Mouse (Mus musculus) embryo, embryonic 11.5 days (tissue): Measurements from ENCODE around the gene Plbd1.

Experiments
- DNase-seq: peaks from one replicate; pipeline ENCODE4 v3.0.0-alpha.2; 2012; ENCODE audit warnings: low read depth, low spot score

Gene Plbd1

GRCm38 (mm10) chr6:136653331-136653730, 8.4 kb downstream of the Plbd1 start:
- no peak for DNase-seq

DNA sequence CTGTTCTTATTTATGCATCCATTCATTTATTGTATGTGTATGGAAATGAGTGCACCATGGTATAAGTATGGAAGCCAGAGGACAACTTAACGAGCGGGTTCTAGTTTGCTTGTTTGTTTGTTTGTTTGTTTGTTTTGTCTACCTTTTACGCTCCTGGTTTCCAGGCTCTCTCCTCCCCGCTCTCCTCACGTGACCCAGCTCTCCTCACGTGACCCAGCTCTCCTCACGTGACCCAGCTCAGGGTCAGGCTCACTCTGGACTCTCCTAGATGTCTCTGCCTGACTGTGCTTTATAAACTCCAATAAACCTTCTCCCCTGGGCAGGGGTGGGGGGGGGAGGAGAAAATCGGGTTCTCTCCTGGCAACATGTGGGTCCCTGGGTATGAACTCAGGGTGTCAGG, 11.1 kb downstream of the Plbd1 start:
- DNase-seq: no peak

DNA sequence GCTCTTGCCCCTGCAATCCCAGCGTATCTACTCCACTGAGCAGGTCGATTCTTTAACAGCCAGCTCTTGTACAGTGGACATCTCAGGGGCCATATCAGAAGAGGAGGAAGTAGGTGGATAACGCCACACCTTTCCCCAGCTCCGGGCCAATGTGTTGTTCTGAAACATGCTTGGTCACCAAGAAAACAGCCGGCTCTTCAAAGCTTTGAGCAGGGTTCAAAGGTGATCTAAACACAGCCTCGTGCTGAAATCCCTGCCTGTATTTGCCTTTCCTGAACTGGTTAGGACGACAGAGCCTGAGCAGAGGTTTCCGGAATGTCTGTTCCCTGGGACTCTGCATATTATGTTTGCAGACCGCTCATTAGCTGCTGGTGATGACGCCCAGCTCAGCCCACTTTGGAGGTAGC, 14.3 kb downstream of the Plbd1 start:
- no peak for DNase-seq

DNA sequence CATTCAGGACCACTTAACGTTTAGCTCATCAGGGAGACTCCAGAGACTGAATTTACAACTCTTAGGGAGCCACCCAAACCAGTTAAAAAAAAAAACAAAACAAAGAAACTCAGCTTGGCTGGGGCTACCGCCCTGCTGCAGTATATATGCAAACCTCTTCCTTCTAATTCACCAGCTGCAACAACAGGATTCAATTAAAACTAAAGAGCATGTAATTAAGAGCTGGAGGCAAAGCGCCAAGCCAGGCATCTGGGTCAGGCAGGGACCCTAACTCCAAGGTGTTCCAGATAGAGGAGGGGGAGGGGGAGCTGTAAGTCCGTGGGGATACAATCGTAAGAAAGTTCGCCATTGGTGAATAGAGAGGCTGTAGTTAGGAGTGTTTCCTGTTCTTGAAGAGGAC, 15.5 kb downstream of the Plbd1 start:
- no peak for DNase-seq

GRCm38 (mm10) chr6:136645754-136646153, 16.0 kb downstream of the Plbd1 start:
- no peak for DNase-seq

DNA sequence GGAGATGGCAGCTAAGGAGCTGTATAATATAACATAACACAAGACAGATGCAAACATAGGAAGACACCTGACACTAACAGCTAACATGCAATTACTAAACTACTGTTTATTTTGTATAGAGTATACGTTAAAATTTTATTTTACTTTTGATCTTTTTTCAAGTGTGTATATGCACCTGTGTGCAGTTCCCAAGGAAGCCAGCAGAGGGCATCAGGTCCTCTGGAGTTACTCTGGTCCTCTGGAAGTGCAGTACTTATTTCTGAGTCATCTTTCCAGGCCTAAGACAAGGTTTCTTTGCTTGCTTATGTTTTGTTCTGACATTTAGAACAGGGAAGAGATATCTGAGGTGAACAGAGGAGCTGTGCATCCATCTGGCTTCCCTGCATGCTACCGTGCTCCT, 17.6 kb downstream of the Plbd1 start:
- DNase-seq: no peak

- DNase-seq: no peak
Observed at GRCm38 (mm10) chr6:136634982-136635381, 26.7 kb downstream of the Plbd1 start.

DNA sequence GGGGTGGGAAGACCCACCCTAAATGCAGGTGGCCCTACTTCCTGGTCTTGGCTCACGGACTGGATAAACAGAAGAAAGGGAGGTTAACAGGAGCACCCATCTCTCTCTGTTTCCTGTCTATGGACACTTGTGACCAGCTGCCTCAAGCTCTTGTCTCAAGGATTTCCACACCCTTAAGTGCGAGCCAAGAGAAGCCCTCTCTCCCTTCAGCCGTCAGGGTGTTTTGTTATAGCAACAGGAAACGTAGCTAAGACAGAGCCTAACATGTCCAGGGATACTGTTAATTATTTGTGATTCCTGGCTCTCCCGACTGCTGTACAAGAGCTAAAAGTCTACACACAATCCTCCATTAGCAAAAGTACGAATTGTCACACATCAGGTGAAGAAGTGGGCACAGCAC, 28.0 kb downstream of the Plbd1 start:
- DNase-seq: no peak

DNA sequence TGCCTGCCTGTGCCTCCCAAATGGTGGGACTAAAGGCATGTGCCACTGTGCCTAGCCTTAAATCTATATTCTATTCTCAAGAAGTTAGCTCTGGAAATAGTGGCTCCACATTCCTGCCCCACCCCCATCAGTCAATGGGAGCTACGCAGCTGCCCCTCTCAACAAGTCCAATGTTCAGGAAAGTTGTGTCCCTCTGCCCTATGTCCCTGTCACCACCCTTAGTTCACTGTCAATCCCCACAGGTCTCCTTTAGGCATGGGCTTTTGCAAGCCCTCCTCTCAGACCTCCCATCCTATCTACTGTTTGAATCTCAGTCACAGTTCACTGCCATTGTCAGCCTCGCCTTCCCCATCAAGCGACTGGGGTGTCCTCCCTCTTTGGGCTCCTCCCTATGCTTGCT, 28.6 kb downstream of the Plbd1 start:
- no peak for DNase-seq

DNA sequence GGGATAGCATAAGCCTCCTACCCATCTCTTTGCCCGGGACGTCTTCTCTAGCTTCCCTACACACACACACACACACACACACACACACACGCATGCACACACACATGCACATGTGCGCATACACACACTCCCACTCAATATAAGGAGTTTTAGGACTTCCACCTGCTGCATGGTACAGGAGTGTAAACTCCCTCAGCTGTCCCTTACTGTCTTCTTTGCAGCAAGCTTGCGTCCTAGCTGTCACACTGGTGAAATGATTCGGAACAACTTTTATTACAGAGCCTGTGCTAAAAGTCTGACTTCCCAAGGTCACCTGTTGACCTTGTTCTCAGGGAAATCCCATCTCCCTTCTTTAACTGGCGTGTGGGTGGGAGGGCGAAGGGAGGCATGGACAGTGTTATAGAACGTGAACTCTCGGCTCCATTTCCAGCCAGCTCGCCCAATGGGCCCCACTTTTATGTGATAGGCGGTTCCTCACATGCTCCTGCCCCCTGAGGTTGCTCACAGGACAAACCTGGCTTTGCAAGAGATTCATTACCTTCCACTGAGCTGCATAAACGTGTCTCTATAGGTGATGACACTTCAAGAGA, 29.7 kb downstream of the Plbd1 start:
- no peak for DNase-seq

DNA sequence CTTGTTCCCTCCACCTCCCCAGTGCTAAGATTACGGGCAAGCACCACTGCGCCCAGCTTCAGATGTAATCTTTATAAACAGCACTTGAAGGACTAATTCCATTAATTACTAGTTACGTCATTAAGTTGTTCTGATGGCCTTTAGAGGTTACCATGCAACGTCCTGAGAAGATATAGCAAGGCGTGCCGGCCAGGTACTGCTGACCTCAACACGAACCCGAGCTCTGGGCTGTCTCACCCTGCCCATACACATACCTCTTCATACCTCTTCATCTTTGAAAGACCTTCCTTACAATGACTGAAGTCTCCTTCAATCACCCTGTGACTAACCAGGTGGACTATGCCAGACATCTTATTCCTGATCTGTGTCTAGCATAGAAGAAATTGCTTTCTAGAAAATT, 30.2 kb downstream of the Plbd1 start:
- no peak for DNase-seq

DNA sequence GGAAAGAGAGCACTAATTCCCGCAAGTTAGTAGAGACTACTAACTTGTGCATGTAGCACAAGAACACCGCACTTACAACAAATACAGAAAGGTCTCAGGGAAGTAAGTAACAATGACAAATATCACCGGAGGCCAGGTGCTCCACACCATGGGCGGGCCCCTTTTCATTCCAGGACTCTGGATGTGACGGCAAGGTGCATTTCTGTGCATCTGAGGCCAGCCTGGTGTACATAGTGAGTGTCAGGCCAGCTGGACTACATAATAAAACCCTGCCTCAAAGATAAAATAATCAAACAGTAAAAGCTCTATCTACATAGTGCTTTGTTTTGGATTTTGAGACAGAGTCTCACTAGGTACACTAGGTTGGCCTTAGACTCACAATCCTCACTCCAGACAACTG, 32.1 kb downstream of the Plbd1 start:
- DNase-seq: no peak

GRCm38 (mm10) chr6:136625421-136625820, 36.3 kb downstream of the Plbd1 start:
- DNase-seq: no peak

- peak; percentile 74 for DNase-seq
Observed at GRCm38 (mm10) chr6:136620361-136621139, 41.2 kb downstream of the Plbd1 start.

- DNase-seq: no peak
Observed at GRCm38 (mm10) chr6:136614156-136614555, 47.6 kb downstream of the Plbd1 start.

GRCm38 (mm10) chr6:136612312-136612711, 49.4 kb downstream of the Plbd1 start:
- no peak for DNase-seq

DNA sequence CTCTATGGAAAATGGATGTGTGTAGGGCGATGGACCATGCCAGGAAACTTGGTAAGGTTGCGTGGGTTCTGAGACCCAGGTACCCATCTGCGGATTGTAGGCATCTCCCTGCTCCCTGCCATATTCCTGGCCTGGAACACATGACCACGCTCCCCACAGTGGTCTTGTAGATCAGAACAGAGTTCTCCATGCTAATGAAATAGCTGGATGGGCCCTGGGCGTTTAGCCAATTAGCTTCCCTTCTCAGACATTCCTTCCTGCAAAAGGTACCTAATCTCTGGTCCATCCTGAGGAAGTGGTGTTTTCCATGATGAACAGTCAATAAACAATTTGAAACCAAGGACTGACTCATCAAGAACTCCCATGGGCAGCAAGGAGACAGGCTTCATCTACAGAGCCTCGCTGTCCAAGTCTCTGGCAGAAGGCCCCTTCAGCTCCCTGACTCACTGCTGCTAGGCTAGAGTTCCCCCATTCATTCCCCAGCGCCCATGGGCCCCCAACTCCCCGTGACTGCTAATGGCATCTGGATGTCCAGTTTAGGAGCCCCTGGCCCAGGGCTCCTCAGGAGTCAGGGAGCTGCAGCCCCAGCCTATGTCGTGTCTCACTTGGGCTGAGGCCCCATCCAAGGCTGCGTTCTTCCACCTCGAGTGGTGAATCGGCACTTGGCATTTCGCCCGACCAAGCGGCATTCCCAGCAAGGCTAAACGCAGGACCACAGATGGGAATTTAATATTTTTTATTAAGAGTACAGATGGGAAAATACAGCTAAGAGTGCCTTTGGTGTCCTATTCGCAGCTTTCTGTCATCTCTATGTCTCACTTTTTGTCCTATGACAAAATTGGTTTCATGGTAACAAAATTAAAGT, 50.1 kb downstream of the Plbd1 start:
- DNase-seq: no peak

GRCm38 (mm10) chr6:136602601-136603000, 59.1 kb downstream of the Plbd1 start:
- no peak for DNase-seq

DNA sequence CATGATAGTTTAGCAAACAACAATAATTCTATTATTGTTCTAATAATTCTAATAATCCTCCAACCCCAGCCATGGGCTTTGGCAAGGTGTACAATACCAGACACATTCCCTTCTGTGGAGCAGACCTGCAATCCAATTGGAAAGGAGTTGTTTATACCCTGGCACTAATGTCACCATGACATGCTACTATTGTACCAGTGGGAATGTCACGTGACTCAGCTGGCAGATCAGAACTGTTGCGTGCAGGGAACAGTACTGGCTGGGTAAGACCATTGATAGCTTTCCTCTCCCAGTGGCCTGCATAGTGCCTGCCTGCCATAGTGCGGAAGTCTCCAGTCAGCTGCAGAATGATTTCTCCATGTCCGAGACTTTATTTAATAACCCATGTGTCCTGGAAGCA, 67.2 kb downstream of the Plbd1 start:
- DNase-seq: no peak

DNA sequence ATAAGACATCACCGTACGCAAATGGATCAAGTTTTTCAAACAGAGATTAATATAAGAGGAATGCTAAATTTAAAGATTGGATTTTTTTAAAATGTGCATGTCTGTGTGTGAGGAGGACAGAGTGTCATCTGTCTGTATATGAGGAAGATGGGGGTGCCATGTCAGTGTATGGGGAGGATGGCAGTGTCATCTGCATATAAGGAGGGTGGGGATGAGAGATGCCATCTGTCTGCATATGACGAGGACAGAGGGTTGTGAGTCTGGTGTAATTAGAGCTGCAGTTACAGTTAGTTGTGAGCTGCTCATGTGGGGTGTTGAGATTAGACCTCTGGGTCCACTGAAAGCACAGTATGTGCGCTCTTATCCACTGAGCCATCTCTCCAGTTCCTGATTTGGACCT, 71.0 kb downstream of the Plbd1 start:
- no peak for DNase-seq

GRCm38 (mm10) chr6:136566002-136566401, 95.7 kb downstream of the Plbd1 start:
- DNase-seq: no peak
